Mouse (Mus musculus) myocyte (in vitro differentiated cells): ENCODE measurements around the gene Rbm38. TPM values are rescaled to one million over a fixed set of nuclear protein-coding genes. Genes with fewer than 3 reads are reported as not detected.

Experiments
- H3K27me3 ChIP-seq: one replicate; pipeline ENCODE4 v1.6.1; 2011; ENCODE audit not compliant: control insufficient read depth, insufficient read depth, insufficient read length
- H3K36me3 ChIP-seq: one replicate; pipeline ENCODE4 v1.6.1; 2011; ENCODE audit not compliant: control insufficient read depth, insufficient read depth
- H3K4me2 ChIP-seq: one replicate; pipeline ENCODE4 v1.6.1; 2011; ENCODE audit warnings: low read depth, control low read depth
- H3K4me3 ChIP-seq: one replicate; pipeline ENCODE4 v1.5.1; 2011; ENCODE audit warnings: mild to moderate bottlenecking, control low read depth, moderate library complexity
- H3K79me2 ChIP-seq: one replicate; pipeline ENCODE4 v1.6.1; 2011; ENCODE audit not compliant: control insufficient read depth, insufficient read depth
- H3ac ChIP-seq: one replicate; pipeline ENCODE4 v1.6.1; 2011; ENCODE audit not compliant: control insufficient read depth, insufficient read length
- CEBPB ChIP-seq: IDR thresholded peaks from 2 replicates; pipeline ENCODE4 v1.6.1; 2011; ENCODE audit warnings: mild to moderate bottlenecking, moderate library complexity; ENCODE audit not compliant: poor library complexity, insufficient read depth, severe bottlenecking
- E2F4 ChIP-seq: IDR thresholded peaks from one replicate; pipeline ENCODE4 v1.6.1; 2011; ENCODE audit warnings: mild to moderate bottlenecking, control low read depth, moderate library complexity; ENCODE audit not compliant: insufficient read depth
- MAX ChIP-seq: IDR thresholded peaks from one replicate; pipeline ENCODE4 v1.6.1; 2011; ENCODE audit warnings: low read depth, mild to moderate bottlenecking, control low read depth
- MYOD1 ChIP-seq, 3 experiments: IDR thresholded peaks; one replicate each; pipeline ENCODE4 v1.6.1; 2011; ENCODE audit warnings: control low read depth in 2 of 3, low read depth in 2 of 3, mild to moderate bottlenecking in 2 of 3, moderate library complexity in 1 of 3; ENCODE audit not compliant: insufficient read length in 2 of 3, control insufficient read depth in 1 of 3
- MYOG ChIP-seq, 3 experiments: IDR thresholded peaks; one replicate each; pipeline ENCODE4 v1.6.1; 2011; ENCODE audit warnings: control low read depth in 2 of 3, low read depth in 2 of 3, mild to moderate bottlenecking in 2 of 3; ENCODE audit not compliant: insufficient read length in 2 of 3, control insufficient read depth in 1 of 3, insufficient read depth in 1 of 3
- POLR2A ChIP-seq: IDR thresholded peaks from one replicate; pipeline ENCODE4 v1.6.1; 2011; ENCODE audit warnings: low read depth, mild to moderate bottlenecking, control low read depth, moderate library complexity; ENCODE audit not compliant: insufficient read length
- POLR2AphosphoS2 ChIP-seq: IDR thresholded peaks from one replicate; pipeline ENCODE4 v1.6.1; 2011; ENCODE audit warnings: low read depth, control low read depth; ENCODE audit not compliant: insufficient read length
- REST ChIP-seq: IDR thresholded peaks from one replicate; pipeline ENCODE4 v1.6.1; 2011; ENCODE audit warnings: mild to moderate bottlenecking, control low read depth, moderate library complexity; ENCODE audit not compliant: insufficient read depth, insufficient read length
- SRF ChIP-seq: IDR thresholded peaks from one replicate; pipeline ENCODE4 v1.6.1; 2011; ENCODE audit warnings: low read depth; ENCODE audit not compliant: control insufficient read depth, insufficient read length
- TCF12 ChIP-seq: IDR thresholded peaks from one replicate; pipeline ENCODE4 v1.6.1; 2011; ENCODE audit warnings: mild to moderate bottlenecking, control low read depth; ENCODE audit not compliant: poor library complexity, insufficient read depth, severe bottlenecking
- TCF3 ChIP-seq: IDR thresholded peaks from one replicate; pipeline ENCODE4 v1.6.1; 2011; ENCODE audit warnings: low read depth, control low read depth; ENCODE audit not compliant: insufficient read length
- USF1 ChIP-seq: IDR thresholded peaks from one replicate; pipeline ENCODE4 v1.6.1; 2011; ENCODE audit warnings: low read depth, mild to moderate bottlenecking, control low read depth, moderate library complexity
- polyA plus RNA-seq: library from polyadenylated mRNA; unstranded; fragments of >200 nt; fragmentation: generic; extraction: Trizol; gene quantifications from one replicate; pipeline ENCODE4 v1.2.1, GENCODE M21; 2012; ENCODE audit warnings: missing spikeins

Rbm38 gene
- polyA plus RNA-seq, 1 experiment = 124 TPM

DNA sequence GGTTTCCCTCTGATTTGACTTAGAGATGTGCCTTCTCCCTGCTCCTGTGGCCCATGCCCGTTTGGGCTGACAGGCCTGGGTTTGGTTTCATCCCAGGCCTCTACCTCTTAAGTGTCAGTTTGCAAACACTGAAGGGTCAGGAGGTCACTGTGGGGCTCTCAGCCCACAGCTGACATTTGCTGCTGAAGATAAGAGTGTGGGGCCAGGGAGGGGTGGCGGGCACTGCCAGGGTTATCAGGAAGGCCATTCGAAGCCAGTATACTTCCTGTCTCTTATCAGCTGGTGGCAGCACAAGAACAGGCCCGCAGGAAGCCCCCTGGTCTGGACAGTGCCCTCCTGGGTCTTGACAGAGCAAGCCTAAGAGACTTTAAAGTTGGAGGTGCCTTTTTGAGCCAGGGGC is 14.7 kb downstream of the Rbm38 start:
- TF ChIP-seq CEBPB (no peak), MYOD1 (IDR thresholded peaks at IDR 0.05; ENCODE audit: control insufficient read depth in 1 of 3, insufficient read length in 2 of 3, low read depth in 2 of 3) (no peak), REST (no peak), TCF12 (no peak), MYOG (IDR thresholded peaks at IDR 0.05; ENCODE audit: control insufficient read depth in 1 of 3, insufficient read depth in 1 of 3, insufficient read length in 2 of 3, low read depth in 2 of 3) (no peak), POLR2AphosphoS2 (no peak), TCF3 (no peak), POLR2A (no peak), USF1 (no peak), MAX (no peak), E2F4 (no peak), SRF (no peak)
- Histone ChIP-seq H3ac (no peak overlapping the region), H3K4me2 (no peak overlapping the region), H3K27me3 (no peaks in the 10 kb centered on the region), H3K4me3 (no peak overlapping the region), H3K36me3 (peaks cover 4% of the 10 kb centered on the region), H3K79me2 (no peaks in the 10 kb centered on the region)

DNA sequence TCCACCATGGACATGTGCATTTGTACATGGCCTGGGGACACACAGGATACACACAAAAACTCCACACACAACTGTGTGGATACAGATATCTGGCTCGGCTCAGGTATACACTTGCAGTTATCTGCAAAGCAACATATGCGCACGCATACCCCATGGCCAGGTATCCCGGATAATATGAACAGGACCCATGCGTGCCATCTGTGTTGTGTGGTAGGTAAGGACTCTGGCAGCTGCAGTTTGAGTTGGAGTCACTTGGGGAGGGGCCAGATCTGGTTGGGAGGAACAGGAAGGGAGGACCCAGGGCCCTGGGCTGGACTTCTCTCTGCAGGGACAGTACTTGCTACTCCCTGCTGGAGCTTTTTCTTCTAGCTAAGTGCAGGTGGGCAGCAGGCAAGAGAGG is 15.4 kb downstream of the Rbm38 start:
- TF ChIP-seq MYOG (IDR thresholded peaks at IDR 0.05; ENCODE audit: control insufficient read depth in 1 of 3, insufficient read depth in 1 of 3, insufficient read length in 2 of 3, low read depth in 2 of 3) = no peak
- TF ChIP-seq MYOD1 (IDR thresholded peaks at IDR 0.05; ENCODE audit: control insufficient read depth in 1 of 3, insufficient read length in 2 of 3, low read depth in 2 of 3) = no peak
- no peak for TF ChIP-seq TCF3
- TF ChIP-seq POLR2A = no peak
- no peak for TF ChIP-seq REST
- no peak for TF ChIP-seq MAX
- Histone ChIP-seq H3K27me3 (no peaks in the 10 kb centered on the region), H3K4me3 (no peak overlapping the region), H3ac (no peak overlapping the region), H3K36me3 (peaks cover 4% of the 10 kb centered on the region), H3K4me2 (no peak overlapping the region), H3K79me2 (no peaks in the 10 kb centered on the region)

DNA sequence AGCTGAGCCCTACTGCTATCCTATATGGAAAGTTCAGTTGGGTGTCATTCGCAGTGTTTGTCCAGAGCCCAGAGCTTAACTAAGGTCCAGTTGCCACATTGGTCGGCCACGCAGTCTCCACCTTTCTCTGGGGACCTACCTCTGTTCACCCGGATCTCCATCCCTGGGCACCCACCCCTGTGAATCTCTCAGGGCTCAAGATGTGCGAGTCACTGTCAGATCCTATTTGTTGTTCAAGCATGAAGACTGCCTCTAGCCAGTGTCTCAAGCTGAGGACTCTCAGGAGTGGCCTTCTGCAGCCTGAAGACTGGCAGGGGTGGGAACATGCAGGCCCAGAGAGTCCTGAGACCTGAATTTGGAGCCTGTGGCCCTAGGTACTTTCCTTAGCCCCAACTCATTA is 15.8 kb downstream of the Rbm38 start:
- Histone ChIP-seq H3ac (no peak overlapping the region), H3K36me3 (peaks cover 4% of the 10 kb centered on the region), H3K79me2 (no peaks in the 10 kb centered on the region), H3K27me3 (no peaks in the 10 kb centered on the region), H3K4me2 (no peak overlapping the region), H3K4me3 (no peak overlapping the region)
- TF ChIP-seq TCF3 = no peak
- no peak for TF ChIP-seq REST
- TF ChIP-seq USF1 = no peak
- no peak for TF ChIP-seq MYOG (IDR thresholded peaks at IDR 0.05; ENCODE audit: control insufficient read depth in 1 of 3, insufficient read depth in 1 of 3, insufficient read length in 2 of 3, low read depth in 2 of 3)
- TF ChIP-seq MAX = no peak
- TF ChIP-seq SRF = no peak
- no peak for TF ChIP-seq POLR2A
- TF ChIP-seq POLR2AphosphoS2 = no peak

DNA sequence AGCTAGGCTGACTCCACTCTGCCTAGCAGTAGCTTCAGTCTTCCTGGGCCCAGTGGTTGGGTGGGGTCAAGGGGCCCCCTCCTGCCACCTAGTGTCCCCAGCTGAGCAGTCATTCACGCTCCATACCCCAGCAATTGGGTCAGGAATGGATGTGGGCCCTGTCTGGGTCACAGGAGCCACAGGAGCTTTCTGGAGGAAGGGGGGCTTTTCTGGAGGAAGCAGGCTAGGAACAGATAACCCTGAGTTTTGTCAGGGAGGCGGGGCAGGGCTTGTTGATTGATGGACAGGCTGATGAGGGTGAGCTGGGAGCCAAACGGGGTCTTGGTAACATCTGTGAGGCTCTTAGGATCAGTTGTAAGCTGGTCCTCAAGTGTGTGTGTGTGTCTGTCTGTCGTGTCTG is 16.3 kb downstream of the Rbm38 start:
- Histone ChIP-seq H3ac (no peak overlapping the region), H3K79me2 (no peaks in the 10 kb centered on the region), H3K4me2 (no peak overlapping the region), H3K4me3 (no peak overlapping the region), H3K27me3 (no peaks in the 10 kb centered on the region), H3K36me3 (peaks cover 4% of the 10 kb centered on the region)
- TF ChIP-seq MYOG (IDR thresholded peaks at IDR 0.05; ENCODE audit: control insufficient read depth in 1 of 3, insufficient read depth in 1 of 3, insufficient read length in 2 of 3, low read depth in 2 of 3) (no peak), REST (no peak), MYOD1 (IDR thresholded peaks at IDR 0.05; ENCODE audit: control insufficient read depth in 1 of 3, insufficient read length in 2 of 3, low read depth in 2 of 3) (no peak)

DNA sequence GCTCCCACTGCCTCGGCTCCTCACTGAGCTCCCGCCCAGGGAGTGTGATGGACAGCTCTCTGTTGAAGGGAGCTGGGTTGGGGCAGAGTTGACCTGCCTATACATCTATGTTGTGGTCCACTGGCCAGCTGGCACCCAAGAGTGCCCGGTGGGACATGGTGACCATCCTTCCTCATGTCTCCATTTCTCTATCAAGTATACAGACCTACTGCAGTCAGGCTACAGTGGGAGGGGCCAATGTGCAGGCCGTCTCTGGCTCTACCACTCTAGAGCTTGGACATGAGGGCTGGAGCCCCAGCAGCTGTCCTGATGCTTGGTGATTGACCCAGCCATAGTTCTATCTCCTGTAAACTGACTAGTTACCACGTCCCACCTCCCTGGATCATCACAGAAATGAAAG is 17.0 kb downstream of the Rbm38 start:
- H3ac ChIP-seq = no peak overlapping the region
- no peak overlapping the region for H3K4me2 ChIP-seq
- TF ChIP-seq MYOD1 (IDR thresholded peaks at IDR 0.05; ENCODE audit: control insufficient read depth in 1 of 3, insufficient read length in 2 of 3, low read depth in 2 of 3) (no peak), MAX (no peak), POLR2A (no peak), SRF (no peak), POLR2AphosphoS2 (no peak), MYOG (IDR thresholded peaks at IDR 0.05; ENCODE audit: control insufficient read depth in 1 of 3, insufficient read depth in 1 of 3, insufficient read length in 2 of 3, low read depth in 2 of 3) (no peak), TCF12 (no peak), CEBPB (no peak), REST (no peak), USF1 (no peak)
- H3K4me3 ChIP-seq = no peak overlapping the region
- no peaks in the 10 kb centered on the region for H3K27me3 ChIP-seq
- H3K36me3 ChIP-seq = peaks cover 4% of the 10 kb centered on the region
- no peaks in the 10 kb centered on the region for H3K79me2 ChIP-seq
